Mouse (Mus musculus) C2C12 (cell line): ENCODE measurements at regions not wholly inside any gene's neighbourhood (a gene's known extent, or its start where the extent isn't known, plus 50 kb on each side); places are given as distances from the start of the nearest gene placed in this dataset.

ENCODE experiments used
- H3K27me3 ChIP-seq: one replicate; pipeline ENCODE4 v1.6.1; 2011; ENCODE audit not compliant: control insufficient read depth, insufficient read depth, insufficient read length
- H3K36me3 ChIP-seq: one replicate; pipeline ENCODE4 v1.6.1; 2011; ENCODE audit not compliant: control insufficient read depth, insufficient read depth
- H3K4me3 ChIP-seq: one replicate; pipeline ENCODE4 v1.5.1; 2011; ENCODE audit warnings: mild to moderate bottlenecking, control low read depth; ENCODE audit not compliant: poor library complexity, insufficient read depth, severe bottlenecking
- H3K79me2 ChIP-seq: one replicate; pipeline ENCODE4 v1.6.1; 2011; ENCODE audit not compliant: control insufficient read depth, insufficient read depth
- H3K79me3 ChIP-seq: one replicate; pipeline ENCODE4 v1.6.1; 2011; ENCODE audit warnings: low read depth, control low read depth
- H3ac ChIP-seq: one replicate; pipeline ENCODE3; 2011; ENCODE audit warnings: low read depth; ENCODE audit not compliant: control insufficient read depth, insufficient read length
- CEBPB ChIP-seq: IDR thresholded peaks from one replicate; pipeline ENCODE4 v1.6.1; 2011; ENCODE audit warnings: low read depth, mild to moderate bottlenecking, control low read depth, moderate library complexity
- CTCF ChIP-seq: IDR thresholded peaks from one replicate; pipeline ENCODE4 v1.5.1; 2011; ENCODE audit not compliant: control insufficient read depth, insufficient read depth, insufficient read length
- FOSL1 ChIP-seq: IDR thresholded peaks from one replicate; pipeline ENCODE4 v1.8.0; 2011; ENCODE audit warnings: mild to moderate bottlenecking, low read length; ENCODE audit not compliant: poor library complexity, insufficient read depth, severe bottlenecking
- MAX ChIP-seq: IDR thresholded peaks from one replicate; pipeline ENCODE4 v1.6.1; 2011; ENCODE audit warnings: mild to moderate bottlenecking, control low read depth
- MYOD1 ChIP-seq: IDR thresholded peaks from one replicate; pipeline ENCODE4 v1.6.1; 2011; ENCODE audit warnings: low read depth; ENCODE audit not compliant: control insufficient read depth, insufficient read length
- MYOG ChIP-seq: IDR thresholded peaks from one replicate; pipeline ENCODE4 v1.6.1; 2011; ENCODE audit not compliant: control insufficient read depth, insufficient read length; ENCODE audit errors: extremely low read depth
- USF1 ChIP-seq: IDR thresholded peaks from one replicate; pipeline ENCODE4 v1.6.1; 2011; ENCODE audit warnings: low read depth, mild to moderate bottlenecking, control low read depth, moderate library complexity

- Histone ChIP-seq H3K36me3 (no peaks in the 10 kb centered on the region), H3K27me3 (no peaks in the 10 kb centered on the region), H3K4me3 (no peak overlapping the region), H3ac (no peak overlapping the region), H3K79me2 (no peaks in the 10 kb centered on the region), H3K79me3 (no peaks in the 10 kb centered on the region)
- no peak for TF ChIP-seq CEBPB
- no peak for TF ChIP-seq CTCF
- TF ChIP-seq FOSL1 = no peak
- no peak for TF ChIP-seq MAX
- TF ChIP-seq USF1 = no peak
- no peak for TF ChIP-seq MYOG
- TF ChIP-seq MYOD1 = no peak
Observed at GRCm38 (mm10) chr15:62659096-62659495, 1185.9 kb downstream of the Gsdmc2 start.

- H3K79me3 ChIP-seq = no peaks in the 10 kb centered on the region
- H3K27me3 ChIP-seq = no peaks in the 10 kb centered on the region
Observed at GRCm38 (mm10) chr15:62658695-62659094, 1186.3 kb downstream of the Gsdmc2 start.

GRCm38 (mm10) chr15:62646476-62647168, 1198.4 kb downstream of the Gsdmc2 start:
- H3K4me3 ChIP-seq = no peak overlapping the region
- no peaks in the 10 kb centered on the region for H3K79me2 ChIP-seq

More at GRCm38 (mm10) chr15:62658695-62659094, 1186.3 kb downstream of the Gsdmc2 start:
- no peak overlapping the region for H3K4me3 ChIP-seq
- no peaks in the 10 kb centered on the region for H3K79me2 ChIP-seq
- no peaks in the 10 kb centered on the region for H3K36me3 ChIP-seq
- no peak overlapping the region for H3ac ChIP-seq
- peak; percentile 76 for TF ChIP-seq CEBPB
- no peak for TF ChIP-seq MYOD1
- peak; percentile 86 for TF ChIP-seq FOSL1
- peak; percentile 40 for TF ChIP-seq MAX

GRCm38 (mm10) chr15:62644744-62645143, 1200.2 kb downstream of the Gsdmc2 start:
- TF ChIP-seq FOSL1 = no peak
- no peak for TF ChIP-seq MYOD1
- TF ChIP-seq MAX = no peak
- TF ChIP-seq MYOG = no peak
- TF ChIP-seq CEBPB = no peak
- TF ChIP-seq CTCF = no peak
- no peak for TF ChIP-seq USF1
- Histone ChIP-seq H3K27me3 (no peaks in the 10 kb centered on the region), H3K79me2 (no peaks in the 10 kb centered on the region), H3K79me3 (no peaks in the 10 kb centered on the region), H3K4me3 (no peak overlapping the region), H3K36me3 (no peaks in the 10 kb centered on the region), H3ac (no peak overlapping the region)

More at GRCm38 (mm10) chr15:62646476-62647168, 1198.4 kb downstream of the Gsdmc2 start:
- no peak for TF ChIP-seq MYOD1
- TF ChIP-seq CTCF = no peak
- no peak for TF ChIP-seq FOSL1
- TF ChIP-seq CEBPB = no peak
- no peak for TF ChIP-seq MYOG
- no peak for TF ChIP-seq MAX
- TF ChIP-seq USF1 = no peak
- Histone ChIP-seq H3K79me3 (no peaks in the 10 kb centered on the region), H3ac (no peak overlapping the region), H3K36me3 (no peaks in the 10 kb centered on the region), H3K27me3 (no peaks in the 10 kb centered on the region)

GRCm38 (mm10) chr15:62644296-62644695, 1200.7 kb downstream of the Gsdmc2 start:
- Histone ChIP-seq H3K79me3 (no peaks in the 10 kb centered on the region), H3K79me2 (no peaks in the 10 kb centered on the region), H3ac (no peak overlapping the region), H3K36me3 (no peaks in the 10 kb centered on the region), H3K27me3 (no peaks in the 10 kb centered on the region), H3K4me3 (no peak overlapping the region)
- TF ChIP-seq MAX (no peak), MYOD1 (no peak), CTCF (no peak), CEBPB (no peak), USF1 (no peak), MYOG (no peak), FOSL1 (no peak)
